Mouse (Mus musculus) hindbrain, embryonic 16.5 days (tissue): ENCODE data around the gene Chn2. TPM values are rescaled to one million over a fixed set of nuclear protein-coding genes. Genes with fewer than 3 reads are reported as not detected.

Experiments
- ATAC-seq: fragments of 200-750 bp; cut with Nextera tagmentation; 2 replicates; pipeline ENCODE4 v1.8.0; 2017; ENCODE audit warnings: moderate TSS enrichment, moderate library complexity
- H3K27ac ChIP-seq: fragments of 300-500 bp; sonication (generic); 2 replicates; pipeline ENCODE4 v1.5.1; 2014; ENCODE audit warnings: low read depth, mild to moderate bottlenecking, control low read depth, low read length, moderate library complexity
- H3K27me3 ChIP-seq: fragments of 300-500 bp; sonication (generic); replicated peaks from 2 replicates; pipeline ENCODE4 v1.6.1; 2014; ENCODE audit warnings: low read length; ENCODE audit not compliant: control insufficient read depth, insufficient read depth
- H3K36me3 ChIP-seq: fragments of 300-500 bp; sonication (generic); 2 replicates; pipeline ENCODE4 v1.6.1; 2014; ENCODE audit warnings: mild to moderate bottlenecking, low read length, moderate library complexity, mixed read lengths; ENCODE audit not compliant: control insufficient read depth, insufficient read depth
- H3K4me1 ChIP-seq: fragments of 300-500 bp; sonication (generic); 2 replicates; pipeline ENCODE4 v1.6.1; 2014; ENCODE audit warnings: low read depth, low read length; ENCODE audit not compliant: control insufficient read depth, insufficient read depth
- H3K4me2 ChIP-seq: fragments of 300-500 bp; sonication (generic); 2 replicates; pipeline ENCODE4 v1.6.1; 2014; ENCODE audit warnings: mild to moderate bottlenecking, low read length, control low read depth, moderate library complexity
- H3K4me3 ChIP-seq: fragments of 300-500 bp; sonication (generic); 2 replicates; pipeline ENCODE4 v1.5.1; 2014; ENCODE audit warnings: mild to moderate bottlenecking, low read length, control low read depth, moderate library complexity
- H3K9ac ChIP-seq: fragments of 300-500 bp; sonication (generic); 2 replicates; pipeline ENCODE4 v1.6.1; 2014; ENCODE audit warnings: low read depth, mild to moderate bottlenecking, control low read depth, low read length, moderate library complexity
- H3K9me3 ChIP-seq: fragments of 300-500 bp; sonication (generic); 2 replicates; pipeline ENCODE4 v1.6.1; 2014; ENCODE audit warnings: mild to moderate bottlenecking, low read length, moderate library complexity; ENCODE audit not compliant: control insufficient read depth
- WGBS: fragments of 180-500 bp; shearing (Covaris S2); extraction: QIAGEN DNeasy Blood & Tissue Kit; methylation state at CpG from one replicate; pipeline ENCODE4 v1.1.7; 2014; 5-methylcytosine and 5-hydroxymethylcytosine counted together
- polyA plus RNA-seq: library from polyadenylated mRNA; unstranded; fragments of >200 nt; fragmentation: Nextera tagmentation; extraction: Ambion mirVana; gene quantifications from 2 replicates; pipeline ENCODE4 v1.2.1, GENCODE M21; 2015

Chn2 gene
- polyA plus RNA-seq, 1 experiment from 2014 or later, result 24.4 TPM

GRCm38 (mm10) chr6:54048768-54049167 lies 9.4 kb downstream of the Chn2 start:
- H3K27me3 ChIP-seq, result no peaks in the 10 kb centered on the region
- H3K27ac ChIP-seq, result no peak overlapping the region
- H3K9me3 ChIP-seq, result no peaks in the 10 kb centered on the region
- no peak overlapping the region for H3K4me3 ChIP-seq
- WGBS, result 88% methylated on average over 6 of the region's 6 CpGs
- no peaks in the 10 kb centered on the region for H3K4me1 ChIP-seq
- H3K36me3 ChIP-seq, result no peaks in the 10 kb centered on the region
- ATAC-seq, result no peak
- no peak overlapping the region for H3K9ac ChIP-seq
- no peak overlapping the region for H3K4me2 ChIP-seq

- no peak for ATAC-seq
- H3K9ac ChIP-seq, result no peak overlapping the region
- no peak overlapping the region for H3K27ac ChIP-seq
- no peaks in the 10 kb centered on the region for H3K9me3 ChIP-seq
- H3K27me3 ChIP-seq, result no peaks in the 10 kb centered on the region
- WGBS, result 55% methylated on average over 7 of the region's 7 CpGs
- no peaks in the 10 kb centered on the region for H3K4me1 ChIP-seq
- H3K36me3 ChIP-seq, result no peaks in the 10 kb centered on the region
- no peak overlapping the region for H3K4me2 ChIP-seq
- H3K4me3 ChIP-seq, result no peak overlapping the region
These were observed 11.8 kb downstream of the Chn2 start for GRCm38 (mm10) chr6:54051173-54051572.

- Histone ChIP-seq H3K9me3 (no peaks in the 10 kb centered on the region), H3K27me3 (no peaks in the 10 kb centered on the region), H3K27ac (no peak overlapping the region), H3K4me1 (peaks cover 3% of the 10 kb centered on the region), H3K9ac (no peak overlapping the region), H3K36me3 (no peaks in the 10 kb centered on the region), H3K4me3 (no peak overlapping the region), H3K4me2 (no peak overlapping the region)
- 90% methylated on average over 7 of the region's 7 CpGs for WGBS
- ATAC-seq, result no peak
These were observed 12.8 kb downstream of the Chn2 start for GRCm38 (mm10) chr6:54052124-54052523.

GRCm38 (mm10) chr6:54052666-54053065 lies 13.3 kb downstream of the Chn2 start:
- no peak for ATAC-seq
- Histone ChIP-seq H3K4me3 (no peak overlapping the region), H3K9me3 (no peaks in the 10 kb centered on the region), H3K4me2 (no peak overlapping the region), H3K4me1 (peaks cover 3% of the 10 kb centered on the region), H3K27ac (no peak overlapping the region), H3K36me3 (no peaks in the 10 kb centered on the region), H3K9ac (no peak overlapping the region), H3K27me3 (no peaks in the 10 kb centered on the region)
- 86% methylated on average over 1 of the region's 1 CpGs for WGBS

- no peak overlapping the region for H3K4me3 ChIP-seq
- no peak overlapping the region for H3K4me2 ChIP-seq
- no peak overlapping the region for H3K9ac ChIP-seq
- peaks cover 3% of the 10 kb centered on the region for H3K4me1 ChIP-seq
- no peaks in the 10 kb centered on the region for H3K36me3 ChIP-seq
- ATAC-seq, result no peak
- no peaks in the 10 kb centered on the region for H3K9me3 ChIP-seq
- H3K27me3 ChIP-seq, result no peaks in the 10 kb centered on the region
- no peak overlapping the region for H3K27ac ChIP-seq
- 65% methylated on average over 3 of the region's 3 CpGs for WGBS
These were observed 14.0 kb downstream of the Chn2 start for GRCm38 (mm10) chr6:54053316-54053715.

- H3K4me3 ChIP-seq, result no peak overlapping the region
- no peak overlapping the region for H3K4me2 ChIP-seq
- ATAC-seq, result no peak
- H3K36me3 ChIP-seq, result no peaks in the 10 kb centered on the region
- no peak overlapping the region for H3K9ac ChIP-seq
- no peak overlapping the region for H3K27ac ChIP-seq
- peaks cover 3% of the 10 kb centered on the region for H3K4me1 ChIP-seq
- no peaks in the 10 kb centered on the region for H3K27me3 ChIP-seq
- WGBS, result 71% methylated on average over 5 of the region's 5 CpGs
- H3K9me3 ChIP-seq, result no peaks in the 10 kb centered on the region
These were observed 16.0 kb downstream of the Chn2 start for GRCm38 (mm10) chr6:54055387-54055786.

GRCm38 (mm10) chr6:54056548-54057532 lies 17.5 kb downstream of the Chn2 start:
- Histone ChIP-seq H3K4me2 (no peak overlapping the region), H3K9ac (no peak overlapping the region), H3K9me3 (no peaks in the 10 kb centered on the region), H3K27me3 (no peaks in the 10 kb centered on the region), H3K36me3 (no peaks in the 10 kb centered on the region), H3K27ac (no peak overlapping the region), H3K4me3 (no peak overlapping the region), H3K4me1 (peaks cover 3% of the 10 kb centered on the region)
- no peak for ATAC-seq
- WGBS, result 66% methylated on average over 18 of the region's 18 CpGs

GRCm38 (mm10) chr6:54057661-54058060 lies 18.3 kb downstream of the Chn2 start:
- Histone ChIP-seq H3K9me3 (no peaks in the 10 kb centered on the region), H3K9ac (no peak overlapping the region), H3K4me3 (no peak overlapping the region), H3K4me1 (peaks cover 3% of the 10 kb centered on the region), H3K27ac (no peak overlapping the region), H3K27me3 (no peaks in the 10 kb centered on the region), H3K36me3 (no peaks in the 10 kb centered on the region), H3K4me2 (no peak overlapping the region)
- ATAC-seq, result no peak
- 80% methylated on average over 10 of the region's 10 CpGs for WGBS

GRCm38 (mm10) chr6:54058837-54059236 lies 19.5 kb downstream of the Chn2 start:
- no peak overlapping the region for H3K9ac ChIP-seq
- no peak overlapping the region for H3K27ac ChIP-seq
- no peaks in the 10 kb centered on the region for H3K27me3 ChIP-seq
- no peak for ATAC-seq
- WGBS, result 81% methylated on average over 8 of the region's 8 CpGs
- H3K4me1 ChIP-seq, result peaks cover 3% of the 10 kb centered on the region
- no peaks in the 10 kb centered on the region for H3K9me3 ChIP-seq
- H3K36me3 ChIP-seq, result no peaks in the 10 kb centered on the region
- no peak overlapping the region for H3K4me3 ChIP-seq
- no peak overlapping the region for H3K4me2 ChIP-seq
